Mouse (Mus musculus): Measurements from ENCODE around the gene Nfkbiz. TPM values are rescaled to one million over a fixed set of nuclear protein-coding genes. Genes with fewer than 3 reads are reported as not detected.
A peak's percentile ranks its signal among the peaks of the same experiment; 100 is the strongest.
"Not testable (repeated sequence)": the region's sequence is repeated elsewhere in the genome, so short reads cannot be mapped to it uniquely, and the experiment has no call there.

Nfkbiz gene
- total RNA-seq (2015) (12.3 and 24.5 TPM in 2 replicates), total RNA-seq (2017) (8.0 and 13.7 TPM in 2 replicates)

- ATAC-seq (replicated peaks; ENCODE audit: poor library complexity): peak; percentile 81
Measured at GRCm38 (mm10) chr16:55838510-55839474, at the start of gene Nfkbiz. Gene Nfkbiz (minus strand): TSS chr16:55838899.

- ATAC-seq (replicated peaks; ENCODE audit: poor library complexity): peak; percentile 89
Measured at GRCm38 (mm10) chr16:55887814-55888583, 49.3 kb upstream of the Nfkbiz start.

- ATAC-seq (replicated peaks; ENCODE audit: poor library complexity): no peak
Measured at GRCm38 (mm10) chr16:55884246-55884645, 45.5 kb upstream of the Nfkbiz start.

- ATAC-seq (replicated peaks; ENCODE audit: poor library complexity): peak; percentile 57
Measured at GRCm38 (mm10) chr16:55876025-55876424, 37.3 kb upstream of the Nfkbiz start.

- no peak for ATAC-seq (replicated peaks; ENCODE audit: poor library complexity)
Measured at GRCm38 (mm10) chr16:55863832-55864231, 25.1 kb upstream of the Nfkbiz start.

- ATAC-seq (replicated peaks; ENCODE audit: poor library complexity): peak; percentile 98
Measured at GRCm38 (mm10) chr16:55863149-55863815, 24.6 kb upstream of the Nfkbiz start.

GRCm38 (mm10) chr16:55861104-55861503 lies 22.4 kb upstream of the Nfkbiz start:
- ATAC-seq (replicated peaks; ENCODE audit: poor library complexity): no peak

- not testable (repeated sequence) for ATAC-seq (replicated peaks; ENCODE audit: poor library complexity)
Measured at GRCm38 (mm10) chr16:55859421-55859820, 20.7 kb upstream of the Nfkbiz start.

- peak; percentile 96 for ATAC-seq (replicated peaks; ENCODE audit: poor library complexity)
Measured at GRCm38 (mm10) chr16:55858465-55858864, 19.8 kb upstream of the Nfkbiz start.

GRCm38 (mm10) chr16:55852943-55853727 lies 14.4 kb upstream of the Nfkbiz start:
- ATAC-seq (replicated peaks; ENCODE audit: poor library complexity): peak; percentile 95

GRCm38 (mm10) chr16:55852515-55852914 lies 13.8 kb upstream of the Nfkbiz start:
- ATAC-seq (replicated peaks; ENCODE audit: poor library complexity): no peak

GRCm38 (mm10) chr16:55850485-55850884 lies 11.8 kb upstream of the Nfkbiz start:
- no peak for ATAC-seq (replicated peaks; ENCODE audit: poor library complexity)

- no peak for ATAC-seq (replicated peaks; ENCODE audit: poor library complexity)
Measured at GRCm38 (mm10) chr16:55847679-55848078, 9.0 kb upstream of the Nfkbiz start.

GRCm38 (mm10) chr16:55844847-55845246 lies 6.1 kb upstream of the Nfkbiz start:
- no peak for ATAC-seq (replicated peaks; ENCODE audit: poor library complexity)

- ATAC-seq (replicated peaks; ENCODE audit: poor library complexity): no peak
Measured at GRCm38 (mm10) chr16:55843919-55844318, 5.2 kb upstream of the Nfkbiz start.

GRCm38 (mm10) chr16:55843134-55843533 lies 4.4 kb upstream of the Nfkbiz start:
- ATAC-seq (replicated peaks; ENCODE audit: poor library complexity): no peak

- ATAC-seq (replicated peaks; ENCODE audit: poor library complexity): no peak
Measured at GRCm38 (mm10) chr16:55841506-55841905, 2.8 kb upstream of the Nfkbiz start.

- ATAC-seq (replicated peaks; ENCODE audit: poor library complexity): no peak
Measured at GRCm38 (mm10) chr16:55838129-55838509, 580 bp downstream of the Nfkbiz start.

GRCm38 (mm10) chr16:55837653-55838052 lies 1.0 kb downstream of the Nfkbiz start:
- not testable (repeated sequence) for ATAC-seq (replicated peaks; ENCODE audit: poor library complexity)

GRCm38 (mm10) chr16:55837168-55837567 lies 1.5 kb downstream of the Nfkbiz start:
- no peak for ATAC-seq (replicated peaks; ENCODE audit: poor library complexity)

Data from megakaryocyte progenitor cell, adult 5-6 weeks (primary cell).